Mouse (Mus musculus) ES-E14 (cell line): ENCODE results near the gene Rapgef2. TPM values are rescaled to one million over a fixed set of nuclear protein-coding genes. Genes with fewer than 3 reads are reported as not detected.
A peak's percentile ranks its signal among the peaks of the same experiment; 100 is the strongest.

Experiments used
- DNase-seq: peaks from one replicate; pipeline ENCODE4 v3.0.0-alpha.2; 2013; ENCODE audit warnings: low read depth, low spot score
- H3K27ac ChIP-seq: 2 replicates; pipeline ENCODE4 v1.5.1; 2012; ENCODE audit warnings: low read depth, mild to moderate bottlenecking, low read length, moderate library complexity, mixed read lengths; ENCODE audit not compliant: poor library complexity, insufficient read depth, severe bottlenecking
- H3K36me3 ChIP-seq: 2 replicates; pipeline ENCODE4 v1.6.1; 2012; ENCODE audit warnings: mild to moderate bottlenecking, low read length, moderate library complexity, mixed read lengths; ENCODE audit not compliant: control insufficient read depth, poor library complexity, insufficient read depth, severe bottlenecking
- H3K4me1 ChIP-seq, 2 experiments: fragments of 150-350 bp in 1 of 2; sonication (generic) in 1 of 2; 2 replicates each; pipeline ENCODE4 v1.6.1; 2012; ENCODE audit warnings: low read length in 2 of 2, mild to moderate bottlenecking in 1 of 2, mixed read lengths in 1 of 2; ENCODE audit not compliant: control insufficient read depth in 2 of 2, insufficient read depth in 2 of 2, poor library complexity in 1 of 2
- H3K4me3 ChIP-seq, 2 experiments: fragments of 150-350 bp in 1 of 2; sonication (generic) in 1 of 2; 2 replicates each; pipeline ENCODE4 v1.5.1; 2012; ENCODE audit warnings: low read length in 2 of 2, low read depth in 1 of 2, mild to moderate bottlenecking in 1 of 2, mixed read lengths in 1 of 2; ENCODE audit not compliant: insufficient read depth in 1 of 2, poor library complexity in 1 of 2, severe bottlenecking in 1 of 2
- H3K9ac ChIP-seq: 2 replicates; pipeline ENCODE4 v1.6.1; 2012; ENCODE audit warnings: low read depth, mild to moderate bottlenecking, low read length, mixed read lengths; ENCODE audit not compliant: poor library complexity, insufficient read depth, severe bottlenecking
- H3K9me3 ChIP-seq: fragments of 150-350 bp; sonication (generic); 2 replicates; pipeline ENCODE4 v1.6.1; 2012; ENCODE audit warnings: low read depth, mild to moderate bottlenecking, low read length; ENCODE audit not compliant: control insufficient read depth, insufficient read depth
- CHD2 ChIP-seq: IDR thresholded peaks from 2 replicates; pipeline ENCODE4 v1.6.1; 2014; ENCODE audit warnings: mild to moderate bottlenecking, low read depth, low read length, inconsistent platforms
- HCFC1 ChIP-seq: IDR thresholded peaks from 2 replicates; pipeline ENCODE4 v1.6.1; 2012; ENCODE audit warnings: low read length, inconsistent platforms, borderline replicate concordance; ENCODE audit not compliant: insufficient read depth
- MAFK ChIP-seq: IDR thresholded peaks from 2 replicates; pipeline ENCODE4 v1.6.1; 2014; ENCODE audit warnings: mild to moderate bottlenecking, low read depth, low read length, inconsistent platforms; ENCODE audit not compliant: insufficient read depth
- ZC3H11A ChIP-seq: IDR thresholded peaks from 2 replicates; pipeline ENCODE4 v1.6.1; 2012; ENCODE audit warnings: low read depth, mild to moderate bottlenecking, inconsistent platforms, low read length, borderline replicate concordance
- ZNF384 ChIP-seq: IDR thresholded peaks from 2 replicates; pipeline ENCODE4 v1.6.1; 2012; ENCODE audit warnings: low read depth, low read length, inconsistent platforms
- in situ Hi-C, 2 experiments: fragments of 600-800 bp; cut with MboI; formaldehyde crosslinking; loops; one replicate each; pipeline ENCODE4 v1.15.1; 2025; ENCODE audit warnings: low sequenced_read_pairs in 2 of 2, inconsistent platforms in 1 of 2; ENCODE audit not compliant: unreplicated experiment in 2 of 2
- total RNA-seq: library from RNA; depleted of rRNA; stranded (reverse); fragments of 300-350 nt; gene quantifications from 2 replicates; pipeline ENCODE4 v1.2.3, GENCODE M21; 2012

The Rapgef2 gene
- total RNA-seq, 1 experiment: 12.0 TPM

- no peaks in the 10 kb centered on the region for H3K36me3 ChIP-seq
- H3K4me1 ChIP-seq: no peaks in the 10 kb centered on the region; a peak in 1 of 4 replicates
- in situ Hi-C loops: no loop called here
- H3K9ac ChIP-seq: no peak overlapping the region
- peak; percentile 25 for DNase-seq
- no peak overlapping the region for H3K27ac ChIP-seq
- no peaks in the 10 kb centered on the region for H3K9me3 ChIP-seq
- TF ChIP-seq MAFK: no peak
- no peak for TF ChIP-seq ZC3H11A
- TF ChIP-seq CHD2: no peak
- TF ChIP-seq ZNF384: no peak
- TF ChIP-seq HCFC1: no peak
- no peak overlapping the region for H3K4me3 ChIP-seq
These were observed 24.5 kb downstream of the Rapgef2 start for GRCm38 (mm10) chr3:79261816-79262316.

GRCm38 (mm10) chr3:79254023-79254422 lies 32.3 kb downstream of the Rapgef2 start:
- H3K4me3 ChIP-seq: no peak overlapping the region

GRCm38 (mm10) chr3:79253416-79253815 lies 32.9 kb downstream of the Rapgef2 start:
- no peak overlapping the region for H3K9ac ChIP-seq
- H3K4me1 ChIP-seq: peaks cover 0 to 6% of the 10 kb centered on the region in 2 experiments; a peak in 1 of 4 replicates
- H3K9me3 ChIP-seq: no peaks in the 10 kb centered on the region
- no peaks in the 10 kb centered on the region for H3K36me3 ChIP-seq
- no peak for DNase-seq
- TF ChIP-seq MAFK: no peak
- no peak for TF ChIP-seq ZC3H11A
- TF ChIP-seq ZNF384: no peak
- no peak for TF ChIP-seq HCFC1
- no peak for TF ChIP-seq CHD2
- H3K27ac ChIP-seq: no peak overlapping the region
- in situ Hi-C loops: no loop called here
- H3K4me3 ChIP-seq: no peak overlapping the region

More at GRCm38 (mm10) chr3:79254023-79254422, 32.3 kb downstream of the Rapgef2 start:
- peaks cover 0 to 6% of the 10 kb centered on the region in 2 experiments; a peak in 1 of 4 replicates for H3K4me1 ChIP-seq
- no peaks in the 10 kb centered on the region for H3K9me3 ChIP-seq
- in situ Hi-C loops: no loop called here
- no peak overlapping the region for H3K9ac ChIP-seq
- no peak overlapping the region for H3K27ac ChIP-seq
- TF ChIP-seq ZC3H11A: no peak
- no peak for TF ChIP-seq CHD2
- no peak for TF ChIP-seq MAFK
- no peak for TF ChIP-seq ZNF384
- no peak for DNase-seq
- no peaks in the 10 kb centered on the region for H3K36me3 ChIP-seq

- TF ChIP-seq ZC3H11A (no peak), MAFK (no peak), ZNF384 (no peak), HCFC1 (no peak)
These were observed 33.4 kb downstream of the Rapgef2 start for GRCm38 (mm10) chr3:79252921-79253394.

More at GRCm38 (mm10) chr3:79252921-79253394, 33.4 kb downstream of the Rapgef2 start:
- Histone ChIP-seq H3K9me3 (no peaks in the 10 kb centered on the region), H3K27ac (no peak overlapping the region), H3K36me3 (no peaks in the 10 kb centered on the region), H3K4me1 (peaks cover 0 to 6% of the 10 kb centered on the region in 2 experiments; a peak in 1 of 4 replicates), H3K4me3 (no peak overlapping the region), H3K9ac (no peak overlapping the region)
- no peak for DNase-seq
- in situ Hi-C loops: no loop called here
